Mouse (Mus musculus): ENCODE data around the gene Skap2. TPM values are rescaled to one million over a fixed set of nuclear protein-coding genes. Genes with fewer than 3 reads are reported as not detected.

Skap2 gene
- polyA plus RNA-seq, 1 experiment = 15.2 TPM

- H3K4me1 ChIP-seq (ENCODE audit: control insufficient read depth, insufficient read depth, low read length) = peaks cover 3% of the 10 kb centered on the region; the same call in 1 of the 2 replicates
- TF ChIP-seq POLR2A (IDR thresholded peaks at IDR 0.05; ENCODE audit: control insufficient read depth, low read depth, low read length) (no peak), CTCF (IDR thresholded peaks at IDR 0.05; ENCODE audit: control insufficient read depth, insufficient read depth, insufficient replicate concordance, low read depth, low read length) (no peak)
- H3K36me3 ChIP-seq (ENCODE audit: control insufficient read depth, insufficient read depth, low read length) = no peaks in the 10 kb centered on the region
- H3K4me3 ChIP-seq (ENCODE audit: control insufficient read depth, low read depth, low read length) = no peak overlapping the region; the same call in 1 of the 2 replicates
- no peaks in the 10 kb centered on the region for H3K27me3 ChIP-seq (ENCODE audit: control insufficient read depth, insufficient read depth, low read length)
- no peak overlapping the region for H3K27ac ChIP-seq (ENCODE audit: control insufficient read depth, insufficient read depth, low read depth, low read length)
Observed at GRCm38 (mm10) chr6:52005616-52005962, 6.8 kb downstream of the Skap2 start.

DNA sequence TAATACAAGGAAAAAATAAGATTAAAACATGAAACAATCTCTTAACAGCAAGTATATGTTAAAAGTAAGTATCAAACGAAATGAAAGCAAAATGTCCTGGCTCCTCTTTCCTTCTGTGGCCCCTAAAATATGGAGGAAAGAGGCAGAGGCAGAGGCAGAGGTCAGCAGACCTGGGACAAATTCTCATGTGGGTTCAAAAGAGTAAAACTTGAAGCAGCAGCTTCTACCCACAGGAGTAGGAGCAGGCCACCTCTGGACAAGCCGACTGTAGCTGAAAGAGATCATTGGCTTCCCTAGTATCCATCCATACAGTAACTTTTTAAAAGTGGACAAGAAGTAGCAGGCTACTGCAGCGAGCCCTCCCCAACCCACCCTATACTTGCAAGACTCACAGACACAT lies 7.4 kb downstream of the Skap2 start:
- H3K4me3 ChIP-seq (ENCODE audit: control insufficient read depth, low read depth, low read length) = no peak overlapping the region
- TF ChIP-seq CTCF (IDR thresholded peaks at IDR 0.05; ENCODE audit: control insufficient read depth, insufficient read depth, insufficient replicate concordance, low read depth, low read length) = no peak
- no peak for TF ChIP-seq POLR2A (IDR thresholded peaks at IDR 0.05; ENCODE audit: control insufficient read depth, low read depth, low read length)
- no peak overlapping the region for H3K27ac ChIP-seq (ENCODE audit: control insufficient read depth, insufficient read depth, low read depth, low read length)
- H3K36me3 ChIP-seq (ENCODE audit: control insufficient read depth, insufficient read depth, low read length) = no peaks in the 10 kb centered on the region
- no peaks in the 10 kb centered on the region for H3K27me3 ChIP-seq (ENCODE audit: control insufficient read depth, insufficient read depth, low read length)
- H3K4me1 ChIP-seq (ENCODE audit: control insufficient read depth, insufficient read depth, low read length) = peaks cover 3% of the 10 kb centered on the region; the same call in 1 of the 2 replicates

- Histone ChIP-seq H3K36me3 (ENCODE audit: control insufficient read depth, insufficient read depth, low read length) (no peaks in the 10 kb centered on the region), H3K4me3 (ENCODE audit: control insufficient read depth, low read depth, low read length) (no peak overlapping the region), H3K27ac (ENCODE audit: control insufficient read depth, insufficient read depth, low read depth, low read length) (no peak overlapping the region), H3K4me1 (ENCODE audit: control insufficient read depth, insufficient read depth, low read length) (peaks cover 3% of the 10 kb centered on the region; the same call in 1 of the 2 replicates), H3K27me3 (ENCODE audit: control insufficient read depth, insufficient read depth, low read length) (no peaks in the 10 kb centered on the region)
- no peak for TF ChIP-seq CTCF (IDR thresholded peaks at IDR 0.05; ENCODE audit: control insufficient read depth, insufficient read depth, insufficient replicate concordance, low read depth, low read length)
- TF ChIP-seq POLR2A (IDR thresholded peaks at IDR 0.05; ENCODE audit: control insufficient read depth, low read depth, low read length) = no peak
Observed at GRCm38 (mm10) chr6:52002676-52003075, 9.7 kb downstream of the Skap2 start.

GRCm38 (mm10) chr6:51999157-51999478 lies 13.2 kb downstream of the Skap2 start:
- H3K27ac ChIP-seq (ENCODE audit: control insufficient read depth, insufficient read depth, low read depth, low read length) = no peak overlapping the region
- no peaks in the 10 kb centered on the region for H3K4me1 ChIP-seq (ENCODE audit: control insufficient read depth, insufficient read depth, low read length)

GRCm38 (mm10) chr6:51998409-51999156 lies 13.8 kb downstream of the Skap2 start:
- Histone ChIP-seq H3K36me3 (ENCODE audit: control insufficient read depth, insufficient read depth, low read length) (no peaks in the 10 kb centered on the region), H3K4me3 (ENCODE audit: control insufficient read depth, low read depth, low read length) (no peak overlapping the region), H3K4me1 (ENCODE audit: control insufficient read depth, insufficient read depth, low read length) (no peaks in the 10 kb centered on the region), H3K27me3 (ENCODE audit: control insufficient read depth, insufficient read depth, low read length) (no peaks in the 10 kb centered on the region), H3K27ac (ENCODE audit: control insufficient read depth, insufficient read depth, low read depth, low read length) (no peak overlapping the region)
- TF ChIP-seq CTCF (IDR thresholded peaks at IDR 0.05; ENCODE audit: control insufficient read depth, insufficient read depth, insufficient replicate concordance, low read depth, low read length) (no peak), POLR2A (IDR thresholded peaks at IDR 0.05; ENCODE audit: control insufficient read depth, low read depth, low read length) (no peak)

More at GRCm38 (mm10) chr6:51999157-51999478, 13.2 kb downstream of the Skap2 start:
- Histone ChIP-seq H3K36me3 (ENCODE audit: control insufficient read depth, insufficient read depth, low read length) (no peaks in the 10 kb centered on the region), H3K27me3 (ENCODE audit: control insufficient read depth, insufficient read depth, low read length) (no peaks in the 10 kb centered on the region), H3K4me3 (ENCODE audit: control insufficient read depth, low read depth, low read length) (no peak overlapping the region)
- TF ChIP-seq CTCF (IDR thresholded peaks at IDR 0.05; ENCODE audit: control insufficient read depth, insufficient read depth, insufficient replicate concordance, low read depth, low read length) (no peak), POLR2A (IDR thresholded peaks at IDR 0.05; ENCODE audit: control insufficient read depth, low read depth, low read length) (no peak)

DNA sequence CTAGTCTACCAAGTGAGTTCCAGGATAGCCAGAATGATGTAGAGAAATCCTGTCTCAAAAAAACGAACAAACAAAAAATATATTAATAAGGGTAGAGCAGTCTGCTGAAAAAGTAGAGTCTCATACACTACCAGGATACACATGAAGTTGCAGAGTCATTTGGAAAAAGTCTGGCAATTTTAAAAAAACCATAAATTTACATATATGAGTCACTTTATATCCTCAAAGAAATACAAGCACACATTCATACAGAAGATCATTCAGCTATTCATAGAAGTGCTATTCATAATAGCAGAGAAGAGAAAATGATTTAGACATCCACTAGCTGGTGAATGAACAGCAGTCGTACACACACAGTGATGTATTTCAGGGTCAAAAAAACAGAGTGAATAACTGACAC lies 24.4 kb downstream of the Skap2 start:
- H3K27me3 ChIP-seq (ENCODE audit: control insufficient read depth, insufficient read depth, low read length) = no peaks in the 10 kb centered on the region
- TF ChIP-seq CTCF (IDR thresholded peaks at IDR 0.05; ENCODE audit: control insufficient read depth, insufficient read depth, insufficient replicate concordance, low read depth, low read length) (no peak), POLR2A (IDR thresholded peaks at IDR 0.05; ENCODE audit: control insufficient read depth, low read depth, low read length) (no peak)
- H3K27ac ChIP-seq (ENCODE audit: control insufficient read depth, insufficient read depth, low read depth, low read length) = no peak overlapping the region
- no peaks in the 10 kb centered on the region for H3K4me1 ChIP-seq (ENCODE audit: control insufficient read depth, insufficient read depth, low read length)
- no peaks in the 10 kb centered on the region for H3K36me3 ChIP-seq (ENCODE audit: control insufficient read depth, insufficient read depth, low read length)
- H3K4me3 ChIP-seq (ENCODE audit: control insufficient read depth, low read depth, low read length) = no peak overlapping the region

- H3K4me3 ChIP-seq (ENCODE audit: control insufficient read depth, low read depth, low read length) = no peak overlapping the region
- no peaks in the 10 kb centered on the region for H3K27me3 ChIP-seq (ENCODE audit: control insufficient read depth, insufficient read depth, low read length)
- no peaks in the 10 kb centered on the region for H3K36me3 ChIP-seq (ENCODE audit: control insufficient read depth, insufficient read depth, low read length)
- no peaks in the 10 kb centered on the region for H3K4me1 ChIP-seq (ENCODE audit: control insufficient read depth, insufficient read depth, low read length)
- H3K27ac ChIP-seq (ENCODE audit: control insufficient read depth, insufficient read depth, low read depth, low read length) = no peak overlapping the region
- no peak for TF ChIP-seq CTCF (IDR thresholded peaks at IDR 0.05; ENCODE audit: control insufficient read depth, insufficient read depth, insufficient replicate concordance, low read depth, low read length)
- no peak for TF ChIP-seq POLR2A (IDR thresholded peaks at IDR 0.05; ENCODE audit: control insufficient read depth, low read depth, low read length)
Observed at GRCm38 (mm10) chr6:51977638-51978037, 34.7 kb downstream of the Skap2 start.

Measured in testis, adult 2 months (tissue).